Mouse (Mus musculus) kidney, adult 2 months (tissue): Measurements from ENCODE around the gene Zbtb8a. TPM values are rescaled to one million over a fixed set of nuclear protein-coding genes. Genes with fewer than 3 reads are reported as not detected.

Experiments
- DNase-seq: peaks from one replicate; pipeline ENCODE4 v3.0.0; 2021
- H3K27ac ChIP-seq: fragments of 200-500 bp; 2 replicates; pipeline ENCODE4 v1.5.1; 2012; ENCODE audit warnings: low read depth, low read length, control low read depth, inconsistent platforms; ENCODE audit not compliant: insufficient read depth
- H3K27me3 ChIP-seq: fragments of 200-500 bp; replicated peaks from 2 replicates; pipeline ENCODE4 v1.6.1; 2012; ENCODE audit warnings: mild to moderate bottlenecking, moderate library complexity, low read length, inconsistent platforms; ENCODE audit not compliant: control insufficient read depth, insufficient read depth
- H3K36me3 ChIP-seq: fragments of 200-500 bp; 2 replicates; pipeline ENCODE4 v1.6.1; 2012; ENCODE audit warnings: mild to moderate bottlenecking, moderate library complexity, low read length, inconsistent platforms; ENCODE audit not compliant: control insufficient read depth, insufficient read depth
- H3K4me1 ChIP-seq: fragments of 200-500 bp; 2 replicates; pipeline ENCODE4 v1.6.1; 2011; ENCODE audit warnings: low read length; ENCODE audit not compliant: control insufficient read depth, insufficient read depth
- H3K4me3 ChIP-seq: fragments of 200-500 bp; 2 replicates; pipeline ENCODE4 v1.5.1; 2011; ENCODE audit warnings: mild to moderate bottlenecking, low read depth, low read length, control low read depth; ENCODE audit not compliant: insufficient read depth
- CTCF ChIP-seq: fragments of 200-500 bp; conservative IDR thresholded peaks from 2 replicates; pipeline ENCODE4 v1.5.1; 2011; ENCODE audit warnings: low read depth, mild to moderate bottlenecking, control low read depth, low read length, moderate library complexity, mixed read lengths; ENCODE audit not compliant: insufficient read depth, insufficient read length
- POLR2A ChIP-seq: fragments of 200-500 bp; IDR thresholded peaks from one replicate; pipeline ENCODE4 v1.6.1; 2011; ENCODE audit warnings: low read depth, low read length, control low read depth
- WGBS: fragments of 180-500 bp; shearing (Covaris S2); methylation state at CpG from one replicate; pipeline ENCODE4 v1.1.7; 2018; 5-methylcytosine and 5-hydroxymethylcytosine counted together
- polyA plus RNA-seq: library from polyadenylated mRNA; depleted of rRNA; stranded (reverse); fragments of >200 nt; gene quantifications from 2 replicates; pipeline ENCODE4 v1.2.3, GENCODE M21; 2012; rRNA removed

Zbtb8a gene
- polyA plus RNA-seq, 1 experiment: 5.4 TPM

DNA sequence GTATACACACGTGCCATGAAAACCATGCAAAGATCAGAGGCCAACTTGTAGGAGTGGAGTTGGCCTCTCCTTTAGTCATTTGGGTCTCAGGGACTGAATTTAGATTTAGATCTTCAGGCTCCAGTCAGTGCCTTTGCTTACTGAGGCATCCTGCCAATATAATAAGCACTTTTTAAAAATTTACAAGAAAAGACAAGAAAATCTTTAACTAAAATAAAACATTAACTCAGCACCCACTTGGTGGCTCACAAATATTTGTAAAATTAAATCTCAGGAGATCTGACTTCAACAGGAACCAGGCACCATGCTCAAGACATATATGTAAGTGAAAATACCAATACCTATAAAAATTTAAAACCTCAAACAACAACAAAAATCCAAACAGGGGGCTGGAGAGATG is 57.0 kb downstream of the Zbtb8a start:
- Histone ChIP-seq H3K27me3 (no peaks in the 10 kb centered on the region), H3K4me1 (peaks cover 10% of the 10 kb centered on the region), H3K27ac (no peak overlapping the region), H3K4me3 (no peak overlapping the region), H3K36me3 (peaks cover 13% of the 10 kb centered on the region)
- DNase-seq: peak; percentile 73
- TF ChIP-seq CTCF: no peak
- TF ChIP-seq POLR2A: no peak
- 26% methylated on average over 1 of the region's 1 CpGs for WGBS

DNA sequence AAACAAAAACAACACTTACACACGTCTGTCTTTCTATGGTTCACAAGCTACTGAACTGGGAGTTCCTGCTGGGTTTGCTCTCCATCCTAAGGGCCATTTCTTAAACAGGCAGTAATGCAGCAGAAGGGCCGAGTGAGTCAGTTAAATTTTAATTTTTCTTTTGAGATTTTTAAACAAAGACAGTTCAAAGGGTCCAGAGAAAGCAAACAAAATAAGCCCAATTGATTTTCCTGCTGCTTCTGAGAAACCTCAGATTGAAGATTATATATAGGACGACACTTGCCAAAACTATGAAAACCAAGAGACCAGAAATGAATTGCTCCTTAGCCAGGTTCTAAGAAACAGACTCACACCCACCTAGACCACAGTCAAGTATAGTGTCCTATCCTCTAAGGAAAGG is 64.0 kb downstream of the Zbtb8a start:
- peak; percentile 60 for DNase-seq
- WGBS: 37% methylated on average over 3 of the region's 3 CpGs
- Histone ChIP-seq H3K4me3 (no peak overlapping the region), H3K4me1 (peaks cover 6% of the 10 kb centered on the region; the same call in 1 of the 2 replicates), H3K36me3 (peaks cover 12% of the 10 kb centered on the region), H3K27ac (peak overlapping the region; percentile 38; the same call in 1 of the 2 replicates), H3K27me3 (no peaks in the 10 kb centered on the region)
- no peak for TF ChIP-seq CTCF
- TF ChIP-seq POLR2A: no peak

DNA sequence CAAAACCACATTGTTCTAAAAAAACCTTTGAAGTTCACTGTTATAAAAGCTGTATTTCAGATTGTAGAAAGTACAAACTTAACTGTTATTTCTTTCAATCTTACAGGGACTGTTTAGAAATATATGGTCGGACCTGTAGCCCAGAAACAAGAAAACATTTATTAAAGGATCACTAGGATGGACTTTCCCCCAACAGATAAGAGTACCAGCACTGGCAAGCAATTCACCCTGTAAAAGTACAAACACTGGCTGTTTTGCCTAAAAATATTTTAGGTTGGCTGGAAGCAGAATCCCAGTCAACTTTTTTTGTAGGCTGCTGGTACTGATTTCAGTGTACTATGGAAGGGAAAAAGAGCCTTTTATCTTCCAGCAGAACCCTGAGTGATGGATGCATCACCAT is 70.0 kb downstream of the Zbtb8a start:
- H3K27me3 ChIP-seq: no peaks in the 10 kb centered on the region
- DNase-seq: no peak
- TF ChIP-seq POLR2A (no peak), CTCF (no peak)
- H3K4me1 ChIP-seq: no peaks in the 10 kb centered on the region; the same call in 1 of the 2 replicates
- WGBS: 77% methylated on average over 1 of the region's 1 CpGs
- peaks cover 5% of the 10 kb centered on the region for H3K36me3 ChIP-seq
- no peak overlapping the region for H3K4me3 ChIP-seq
- no peak overlapping the region for H3K27ac ChIP-seq

DNA sequence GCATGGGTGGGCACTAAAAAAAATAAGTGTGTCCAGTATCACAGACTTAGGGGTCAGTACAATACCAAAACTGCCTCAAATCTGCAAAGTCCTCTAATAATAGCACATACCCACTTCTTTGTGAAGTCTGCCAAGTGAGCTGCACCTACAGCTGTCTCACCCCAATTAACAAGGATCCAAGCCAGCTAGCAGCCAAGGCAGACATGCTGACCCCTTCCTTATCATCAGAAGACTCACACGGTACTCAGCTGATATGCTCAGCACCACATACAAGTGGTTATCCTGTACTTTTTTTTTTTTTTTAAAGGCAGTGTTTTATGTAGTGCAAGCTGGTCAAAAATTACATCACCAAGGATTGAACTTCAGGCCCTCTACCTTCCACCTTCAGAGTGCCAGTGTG is 73.6 kb downstream of the Zbtb8a start:
- no peaks in the 10 kb centered on the region; the same call in 1 of the 2 replicates for H3K4me1 ChIP-seq
- WGBS: 40% methylated on average over 1 of the region's 1 CpGs
- H3K27ac ChIP-seq: no peak overlapping the region
- no peak overlapping the region for H3K4me3 ChIP-seq
- no peaks in the 10 kb centered on the region for H3K27me3 ChIP-seq
- DNase-seq: no peak
- TF ChIP-seq POLR2A (no peak), CTCF (no peak)
- peaks cover 2% of the 10 kb centered on the region; the same call in 1 of the 2 replicates for H3K36me3 ChIP-seq

DNA sequence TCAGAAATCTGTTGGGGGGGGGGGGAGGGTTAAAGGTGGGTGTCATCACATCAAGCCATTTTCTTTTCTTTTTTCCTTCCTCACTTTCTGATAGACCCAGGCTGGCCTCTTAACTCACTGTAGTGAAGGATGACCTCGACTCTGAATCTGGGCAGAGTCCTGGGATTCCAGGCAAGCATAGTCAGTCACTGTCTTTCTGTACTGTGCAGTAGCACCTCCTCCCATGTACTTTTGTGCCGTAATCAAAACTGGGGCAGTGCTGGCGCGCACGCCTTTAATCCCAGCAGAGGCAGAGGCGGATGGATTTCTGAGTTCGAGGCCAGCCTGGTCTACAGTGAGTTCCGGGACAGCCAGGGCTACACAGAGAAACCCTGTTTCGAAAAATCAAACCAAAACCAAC is 74.1 kb downstream of the Zbtb8a start:
- DNase-seq: peak; percentile 51
- Histone ChIP-seq H3K27ac (no peak overlapping the region), H3K36me3 (peaks cover 2% of the 10 kb centered on the region; the same call in 1 of the 2 replicates), H3K4me3 (no peak overlapping the region), H3K4me1 (no peaks in the 10 kb centered on the region; the same call in 1 of the 2 replicates), H3K27me3 (no peaks in the 10 kb centered on the region)
- WGBS: 70% methylated on average over 9 of the region's 9 CpGs
- TF ChIP-seq CTCF (no peak), POLR2A (no peak)

Other genes starting within 250 kb of the Zbtb8a start
- gene Fndc5, start 241.1 kb downstream of the Zbtb8a start, polyA plus RNA-seq: 2.6 and 3.3 TPM in 2 replicates
- gene S100pbp, start 188.4 kb downstream of the Zbtb8a start, polyA plus RNA-seq: 12.6 and 13.6 TPM in 2 replicates
- gene Yars, start 188.4 kb downstream of the Zbtb8a start, polyA plus RNA-seq: 16.3 and 17.4 TPM in 2 replicates
- gene C77080, start 116.7 kb downstream of the Zbtb8a start, polyA plus RNA-seq: 39.3 and 45.5 TPM in 2 replicates
- 0.46 and 0.69 TPM in 2 replicates for gene Sync, start 90.5 kb downstream of the Zbtb8a start, polyA plus RNA-seq
- 30.8 and 36.7 TPM in 2 replicates for gene Rbbp4, start 42.7 kb downstream of the Zbtb8a start, polyA plus RNA-seq
- gene Zbtb8os, start 42.4 kb downstream of the Zbtb8a start, polyA plus RNA-seq: 21.6 and 32.1 TPM in 2 replicates
- gene Zbtb8b, start 62.7 kb upstream of the Zbtb8a start, polyA plus RNA-seq: 0.58 and 0.64 TPM in 2 replicates
- gene Bsdc1, start 83.5 kb upstream of the Zbtb8a start, polyA plus RNA-seq: 25.3 and 28.7 TPM in 2 replicates
- 0.10 TPM in 1 of 2 replicates, not detected in the other for gene Tssk3, start 112.9 kb upstream of the Zbtb8a start, polyA plus RNA-seq
- gene Fam229a, start 113.1 kb upstream of the Zbtb8a start, polyA plus RNA-seq: 0.94 and 1.1 TPM in 2 replicates
- 20.3 and 26.5 TPM in 2 replicates for gene Marcksl1, start 135.5 kb upstream of the Zbtb8a start, polyA plus RNA-seq
- 35.4 and 41.6 TPM in 2 replicates for gene Hdac1, start 164.6 kb upstream of the Zbtb8a start, polyA plus RNA-seq
- gene Lck, start 195.5 kb upstream of the Zbtb8a start, polyA plus RNA-seq: 2.3 and 12.7 TPM in 2 replicates
- gene Fam167b, start 200.4 kb upstream of the Zbtb8a start, polyA plus RNA-seq: 24.6 and 27.2 TPM in 2 replicates
- gene Eif3i, start 222.5 kb upstream of the Zbtb8a start, polyA plus RNA-seq: 311 TPM in 2 replicates
- 160 and 162 TPM in 2 replicates for gene Tmem234, start 222.6 kb upstream of the Zbtb8a start, polyA plus RNA-seq
- gene Dcdc2b, start 236.1 kb upstream of the Zbtb8a start, polyA plus RNA-seq: 2.2 and 3.7 TPM in 2 replicates
- 66.5 and 67.4 TPM in 2 replicates for gene Iqcc, start 241.0 kb upstream of the Zbtb8a start, polyA plus RNA-seq
- gene Ccdc28b, start 245.8 kb upstream of the Zbtb8a start, polyA plus RNA-seq: 16.2 and 20.8 TPM in 2 replicates